Mouse (Mus musculus) olfactory bulb, adult 2 months (tissue): ENCODE measurements around the gene Rplp0.

ENCODE experiments used
- CTCF ChIP-seq: fragments of 200-500 bp; IDR thresholded peaks from 2 replicates; pipeline ENCODE4 v1.5.1; 2012; ENCODE audit warnings: low read depth, mild to moderate bottlenecking, low read length, moderate library complexity; ENCODE audit not compliant: insufficient read depth
- POLR2A ChIP-seq: fragments of 200-500 bp; IDR thresholded peaks from 2 replicates; pipeline ENCODE4 v1.6.1; 2012; ENCODE audit warnings: mild to moderate bottlenecking, low read depth, low read length, moderate library complexity; ENCODE audit not compliant: insufficient read depth

- TF ChIP-seq CTCF (no peak), POLR2A (no peak)
These were observed 5.4 kb upstream of the Rplp0 start for GRCm38 (mm10) chr5:115553801-115554420.
